Mouse (Mus musculus) layer of hippocampus, postnatal 10 days (tissue): ENCODE results near the gene Ftsj1. TPM values are rescaled to one million over a fixed set of nuclear protein-coding genes. Genes with fewer than 3 reads are reported as not detected.

Experiments used
- DNase-seq, 2 experiments: peaks; one replicate each; pipeline ENCODE4 v3.0.0; 2021; ENCODE audit warnings: low spot score in 2 of 2
- long read RNA-seq: library from polyadenylated mRNA; stranded (forward); transcript quantifications from one replicate; pipeline ENCODE4 v2.0.0, GENCODE M21; 2023
- total RNA-seq, 2 experiments: library from RNA; stranded (reverse); gene quantifications; 2 replicates each; pipeline ENCODE4 v1.2.3; 2021

Gene Ftsj1
- total RNA-seq = 10 to 100 TPM; 24.0 to 27.7 TPM
- long read RNA-seq, transcript Ftsj1-203 (13 exons, 1,656 nt) = major isoform, 12 of 18 reads
- long read RNA-seq, partial matches to known transcripts = 2 of 18 reads
- long read RNA-seq, other reads (novel, unspliced or antisense) = 1 of 18 reads

DNA sequence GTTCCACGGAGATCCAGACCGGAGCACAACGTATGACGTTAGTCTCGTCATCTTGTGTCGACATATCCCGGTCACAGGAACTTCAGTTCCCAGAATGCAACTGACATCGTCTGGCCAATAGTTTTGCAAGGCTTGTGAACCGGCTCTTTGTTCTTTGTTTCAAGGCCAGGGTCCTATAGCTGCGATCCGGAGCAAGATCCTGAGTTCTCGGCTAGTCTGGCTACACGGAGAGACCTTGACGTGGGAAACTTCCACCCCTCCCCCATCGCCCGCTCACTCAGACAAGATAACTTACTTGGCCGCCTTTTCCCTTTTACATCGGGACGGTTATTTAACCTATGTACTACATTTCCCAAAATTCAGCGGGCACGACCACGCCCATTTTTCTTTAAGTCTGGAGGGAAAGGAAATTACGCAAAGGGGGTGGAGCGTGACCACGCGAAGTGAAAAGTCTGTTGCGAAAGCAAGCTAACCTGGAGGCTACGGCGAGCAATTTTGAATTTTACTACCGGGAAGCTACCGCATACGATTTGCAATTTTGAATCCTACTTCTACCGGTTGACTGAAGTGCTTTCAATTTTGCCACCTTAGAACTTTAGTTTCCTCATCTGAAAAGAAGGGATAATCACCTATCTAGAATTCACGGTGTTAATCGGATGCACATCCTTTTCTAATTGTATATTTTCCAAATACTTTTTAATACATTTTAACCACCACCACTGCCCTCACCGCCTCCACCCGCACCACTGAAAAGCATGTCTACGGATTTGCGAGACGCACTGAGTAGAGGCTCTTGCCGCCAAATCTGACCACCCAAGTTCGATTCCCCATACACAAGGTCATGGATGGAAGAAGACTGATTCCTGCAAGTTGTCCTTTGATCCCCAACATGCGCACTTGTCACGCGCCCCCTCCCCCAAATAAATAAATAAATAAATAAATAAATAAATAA lies at the start of gene Ftsj1:
Ftsj1 (minus strand) TSS at position 73 of the 952 bp plus-strand sequence.
- DNase-seq = peak; percentile 66 to 74

DNA sequence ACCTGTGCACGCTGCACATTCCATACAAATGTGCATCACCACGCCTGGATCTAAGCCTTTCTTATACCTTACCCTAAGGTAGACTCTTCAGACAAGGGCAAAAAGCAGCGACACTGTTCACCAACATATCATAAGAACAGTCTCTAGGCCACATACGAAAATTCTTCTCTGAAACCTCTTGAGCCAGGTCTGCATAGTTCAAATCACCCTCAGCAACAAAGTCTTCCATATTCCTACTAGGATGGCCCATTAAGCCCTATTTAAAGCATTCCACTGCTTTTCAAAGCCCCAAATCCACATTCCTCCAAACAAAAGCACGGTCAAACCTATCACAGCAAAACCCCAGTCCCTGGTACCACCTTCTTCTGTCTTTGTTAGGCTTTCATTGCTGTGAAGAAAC lies 36.4 kb upstream of the Ftsj1 start:
- no peak for DNase-seq

DNA sequence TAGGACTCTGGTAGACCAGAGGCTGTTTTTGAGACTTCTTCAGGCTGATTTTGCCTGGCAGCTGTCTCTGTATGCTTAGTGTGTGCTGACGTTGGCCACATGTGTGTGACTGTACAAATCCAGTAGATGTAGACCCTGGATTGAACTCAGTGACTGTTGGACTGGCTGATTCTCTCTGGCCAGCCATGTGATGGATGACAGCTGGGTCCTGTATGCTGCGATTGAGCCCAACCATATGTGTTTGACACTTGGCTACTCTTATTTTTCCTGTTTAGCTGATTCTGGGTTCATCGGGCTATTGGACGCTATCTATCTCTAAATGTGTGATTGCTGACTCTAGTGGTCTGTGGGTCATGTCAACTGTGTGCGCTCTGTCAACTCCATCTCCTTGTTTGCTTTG lies 21.9 kb upstream of the Ftsj1 start:
- DNase-seq = no peak

DNA sequence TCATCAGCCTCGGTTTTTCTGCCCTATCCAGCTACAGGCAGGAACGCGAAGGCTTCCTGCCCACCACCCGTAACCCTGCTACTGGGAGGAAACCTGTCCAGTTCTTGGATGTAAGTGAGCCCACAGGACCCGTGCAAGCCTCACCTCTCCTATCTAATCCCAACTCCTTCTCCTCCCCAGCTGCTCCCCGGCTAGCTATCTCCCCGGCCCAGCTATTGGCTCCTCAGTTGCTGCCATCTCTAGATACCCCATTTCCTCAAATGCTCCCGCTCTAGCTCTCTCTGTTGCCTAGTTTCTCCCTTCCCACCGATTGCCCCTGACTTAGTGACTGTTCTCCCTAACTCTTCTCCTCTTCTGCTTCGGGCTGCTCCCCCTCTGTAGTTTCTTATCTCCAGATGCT lies 19.8 kb upstream of the Ftsj1 start:
- no peak for DNase-seq

DNA sequence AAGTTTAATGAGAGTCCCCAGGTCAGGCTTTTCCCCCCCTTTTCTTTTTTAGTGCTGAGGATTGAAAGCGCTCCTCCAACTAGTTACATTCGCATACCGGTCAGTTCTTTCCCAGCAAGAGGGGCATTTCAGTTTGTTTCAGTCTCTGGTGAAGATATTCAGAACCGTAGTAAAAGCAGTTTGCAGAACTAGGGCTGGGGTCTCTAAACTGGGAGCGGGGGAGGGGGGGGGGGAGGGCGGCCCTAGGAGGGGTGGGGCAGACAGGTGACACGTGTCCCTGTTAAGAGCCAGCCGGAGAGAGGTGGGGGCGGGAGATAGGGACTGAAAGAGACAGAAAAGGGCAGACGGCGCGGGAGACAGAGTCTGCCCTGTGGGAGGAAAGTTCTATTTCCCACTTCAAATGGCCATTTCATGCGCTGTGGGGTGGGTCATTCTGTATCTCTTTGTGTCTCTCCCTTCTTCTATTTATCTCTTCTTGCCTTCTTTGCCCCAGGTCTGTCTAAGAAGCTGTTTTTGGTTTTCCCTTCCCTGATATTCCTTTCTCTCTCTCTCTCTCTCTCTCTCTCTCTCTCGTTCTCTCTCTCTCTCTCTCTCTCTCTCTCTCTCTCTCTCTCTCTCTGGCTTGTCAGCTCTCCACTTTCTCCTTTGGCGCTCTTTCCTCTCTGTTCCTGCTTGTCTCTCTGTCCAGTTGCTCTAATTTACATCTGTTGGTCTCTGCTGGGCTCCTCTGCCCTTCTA lies 19.0 kb upstream of the Ftsj1 start, which contains the start of gene Slc38a5:
Slc38a5 (plus strand) TSS at position 51 of the 738 bp plus-strand sequence.
- no peak for DNase-seq

DNA sequence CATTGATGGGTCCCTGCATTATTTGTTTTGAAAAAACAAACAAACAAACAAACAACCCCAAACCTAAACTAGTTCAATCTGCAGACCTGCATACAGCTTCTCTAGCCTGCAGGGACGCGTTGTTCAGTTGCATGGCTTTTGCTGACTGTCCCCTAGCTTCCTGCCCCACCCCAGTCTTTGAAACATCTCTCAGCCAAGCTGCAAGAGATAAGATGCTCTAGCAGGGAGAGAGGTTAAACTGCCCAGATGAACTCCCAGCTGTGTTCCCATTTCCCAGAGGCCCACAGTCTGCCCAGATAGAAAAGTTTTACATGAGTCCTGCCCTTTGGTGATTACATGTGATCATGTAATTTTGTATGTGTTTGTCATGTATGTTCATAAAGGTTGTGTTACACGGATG lies 12.0 kb upstream of the Ftsj1 start:
- no peak for DNase-seq

DNA sequence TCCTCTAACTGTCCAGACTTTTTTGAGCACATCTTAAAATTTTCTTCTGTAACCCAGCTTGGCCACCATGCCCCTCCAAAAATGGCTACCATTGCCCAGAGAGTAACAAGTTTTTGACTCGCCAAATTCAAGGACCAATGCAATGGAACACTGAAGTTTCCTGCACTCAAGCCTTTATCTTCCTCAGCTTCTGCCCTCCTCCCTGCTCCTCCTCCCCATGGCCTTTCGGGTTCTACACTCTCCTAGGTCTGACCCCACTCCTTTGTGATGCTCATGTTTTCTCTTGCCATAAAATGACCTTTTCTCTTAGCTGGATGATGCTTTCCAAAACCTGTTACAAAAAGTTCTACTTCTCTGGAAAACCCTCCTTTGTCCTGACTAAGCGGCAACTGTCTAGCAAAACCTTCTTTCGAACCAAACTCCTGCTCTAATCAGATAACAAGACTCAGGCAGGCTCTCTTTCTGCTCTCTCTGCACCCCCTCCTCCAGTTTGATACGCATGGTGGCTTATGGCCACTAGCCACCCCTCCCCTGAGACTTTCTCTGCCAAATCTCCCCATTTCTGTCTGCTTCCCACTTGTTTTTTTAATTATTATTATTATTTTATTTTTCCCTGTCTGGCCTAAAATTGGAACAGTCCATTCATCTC lies 11.1 kb upstream of the Ftsj1 start:
- no peak for DNase-seq

DNA sequence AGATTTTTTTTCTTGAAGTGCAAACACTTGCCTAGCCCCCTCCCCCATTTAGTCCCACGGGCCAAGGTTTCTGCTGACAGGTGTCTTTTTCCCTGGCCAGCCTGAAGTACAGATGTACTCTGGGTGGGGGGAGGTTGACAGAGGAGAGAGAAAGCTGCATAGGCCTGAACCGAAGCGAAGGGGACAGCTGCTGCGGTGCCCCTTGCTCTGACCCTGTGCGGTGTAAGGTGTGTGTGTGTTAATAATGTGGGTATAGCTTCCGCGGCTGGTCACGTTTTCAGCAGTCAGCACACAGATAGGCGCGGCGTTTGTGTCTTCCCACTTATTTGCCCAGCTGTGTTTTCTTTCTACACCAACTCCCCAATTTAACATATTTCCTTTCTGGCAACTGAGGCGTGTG lies 7.3 kb upstream of the Ftsj1 start:
- no peak for DNase-seq

DNA sequence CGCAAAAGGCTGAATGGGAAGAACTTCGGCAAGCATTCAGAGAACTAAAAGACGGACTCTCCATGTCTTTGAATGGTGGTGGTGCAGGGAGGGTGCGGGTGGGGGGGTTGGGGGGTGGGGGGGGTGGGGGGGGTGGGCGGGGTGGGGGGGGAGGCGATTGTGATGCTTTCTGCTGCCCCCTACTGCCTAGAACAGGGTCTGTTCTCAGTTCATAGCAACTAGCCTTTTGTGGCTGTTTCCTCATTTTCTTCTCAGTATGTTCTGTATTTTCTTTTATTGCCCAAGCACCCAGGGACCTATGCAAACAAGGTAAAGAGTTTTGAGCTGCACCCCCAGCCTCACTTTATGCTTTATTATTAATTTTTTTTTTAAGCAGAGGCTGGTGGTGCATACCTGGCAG lies 3.6 kb upstream of the Ftsj1 start:
- no peak for DNase-seq

DNA sequence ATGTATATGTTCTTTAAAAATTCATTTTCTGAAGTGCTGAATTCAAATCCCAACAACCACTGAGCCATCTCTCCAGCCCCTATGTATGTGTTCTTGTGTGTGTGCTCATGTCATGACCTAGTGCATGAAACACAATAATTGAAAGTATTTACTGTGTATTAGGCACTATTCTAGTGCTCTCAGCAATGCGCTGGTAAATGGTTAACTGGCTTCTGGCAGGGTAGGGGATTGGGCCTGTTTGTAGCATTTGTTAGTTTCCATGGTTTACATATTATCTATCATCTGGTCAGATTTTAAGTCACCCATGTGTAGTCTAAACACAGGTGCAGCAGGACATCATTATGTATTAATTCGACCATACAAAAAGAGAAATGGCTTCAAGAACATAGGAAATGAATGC lies 1.5 kb upstream of the Ftsj1 start:
- DNase-seq = no peak

DNA sequence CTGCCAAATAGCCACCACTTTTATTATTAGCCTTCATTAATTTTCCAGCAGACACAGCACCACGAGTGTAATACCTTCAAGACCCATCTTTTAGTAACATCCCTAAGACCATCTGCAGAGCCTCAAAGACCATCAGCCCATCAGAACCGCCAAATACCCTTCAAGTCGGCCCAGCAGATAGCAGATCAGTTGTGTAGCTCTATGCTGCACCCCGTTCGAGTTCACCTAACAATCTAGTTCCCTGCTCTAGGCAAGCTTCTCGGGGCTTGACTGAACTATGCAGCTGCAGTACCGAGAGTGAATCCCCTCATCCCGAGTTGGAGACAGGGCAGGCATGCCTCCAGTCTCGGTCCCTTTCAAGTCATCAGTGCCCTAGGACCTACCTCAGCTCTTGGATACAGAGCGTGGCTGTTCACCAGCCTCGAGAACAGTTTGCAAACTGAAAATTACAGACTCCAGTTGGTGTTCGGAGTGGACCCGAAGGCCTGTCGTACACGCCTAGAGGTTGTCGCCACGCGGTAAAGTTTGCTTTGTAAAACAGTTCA lies 345 bp downstream of the Ftsj1 start:
- no peak for DNase-seq

DNA sequence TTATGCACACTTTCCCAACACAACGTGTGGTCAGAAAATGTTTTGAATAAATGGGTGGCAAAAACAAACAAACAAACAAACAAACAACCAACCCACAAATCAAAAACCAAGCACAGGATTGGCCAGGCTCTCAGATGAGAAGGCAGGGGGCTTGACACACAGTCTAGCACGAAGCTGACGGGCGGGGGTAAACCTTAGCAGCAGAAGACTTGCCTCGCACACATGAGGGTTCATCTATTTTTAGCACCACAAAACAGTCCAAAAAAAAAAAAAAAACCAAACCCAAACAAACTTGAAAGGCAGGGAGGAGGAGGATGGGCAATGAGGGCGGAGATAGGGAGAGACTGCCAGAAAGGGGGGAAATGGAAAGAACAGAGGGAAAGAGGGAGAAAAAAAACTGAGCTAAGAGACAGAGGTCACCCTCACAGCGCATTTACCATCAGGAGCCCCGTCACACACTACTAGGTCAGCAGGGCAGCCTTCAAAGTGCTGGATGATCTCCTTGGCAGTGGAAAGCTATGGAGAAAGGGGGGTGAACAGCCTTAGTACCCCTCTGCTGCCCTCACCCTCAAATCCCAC lies 3.6 kb downstream of the Ftsj1 start:
- no peak for DNase-seq

DNA sequence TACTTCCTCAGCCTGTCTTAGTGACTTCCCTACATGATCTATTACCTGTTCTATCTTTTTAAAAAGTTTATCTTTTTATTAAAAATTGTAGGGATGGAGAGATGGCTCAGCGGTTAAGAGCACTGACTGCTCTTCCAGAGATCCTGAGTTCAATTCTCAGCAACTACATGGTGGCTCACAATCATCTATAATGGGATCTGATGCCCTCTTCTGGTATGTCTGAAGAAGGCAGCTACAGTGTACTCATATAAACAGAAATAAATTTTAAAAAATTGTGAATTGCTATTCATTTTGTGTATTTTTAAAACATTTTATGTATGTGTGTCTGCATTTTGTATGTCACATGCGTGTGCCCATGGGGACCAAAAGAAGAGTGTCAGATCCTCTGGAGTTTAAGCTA lies 4.5 kb downstream of the Ftsj1 start:
- no peak for DNase-seq

DNA sequence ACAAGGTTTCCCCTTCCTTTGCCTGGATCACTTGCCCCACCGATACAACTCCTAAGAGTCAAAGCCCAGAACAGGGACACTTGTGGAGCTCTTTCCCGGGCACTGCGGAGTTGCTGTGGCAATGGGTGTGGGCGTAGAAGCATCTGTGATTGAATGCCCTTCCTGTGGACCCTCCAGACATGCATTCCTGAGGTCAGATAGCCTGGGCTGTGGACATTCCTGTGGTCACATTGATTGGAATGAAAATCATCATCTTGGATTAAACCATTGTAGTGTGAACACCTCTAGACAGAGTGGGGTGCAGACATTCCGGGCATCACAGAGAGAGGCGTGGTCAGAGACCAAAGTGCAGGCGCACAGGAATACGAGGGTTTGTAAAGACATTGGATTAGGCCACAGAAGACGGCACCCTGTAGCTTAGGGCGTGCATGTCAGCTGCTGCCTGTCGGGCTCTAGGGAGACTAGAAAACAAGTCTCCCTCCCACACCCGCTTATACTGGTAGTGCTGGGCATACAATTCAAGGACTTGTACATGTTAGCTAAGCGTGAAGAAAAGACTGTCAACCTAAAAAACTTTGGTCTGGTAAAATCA lies 13.3 kb downstream of the Ftsj1 start:
- DNase-seq = no peak

DNA sequence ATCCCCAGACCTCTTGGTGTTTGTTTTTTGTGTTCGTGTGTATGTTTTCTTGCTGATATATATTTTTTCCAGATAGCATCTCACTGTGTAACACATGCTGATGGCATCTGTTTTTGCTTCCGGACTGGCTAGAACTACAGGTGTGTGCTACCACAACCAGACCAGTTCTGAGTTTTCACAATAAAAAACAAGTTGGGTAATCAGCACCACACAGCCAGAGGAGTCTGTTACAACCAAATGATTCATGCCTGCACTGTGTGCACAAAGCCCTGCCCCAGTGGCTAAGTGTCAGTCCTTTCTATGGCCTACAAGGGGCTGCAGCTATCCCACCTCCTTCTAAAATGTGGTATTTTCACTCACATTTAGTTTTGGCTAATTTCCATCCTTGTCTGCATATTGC lies 15.5 kb downstream of the Ftsj1 start:
- DNase-seq = no peak

DNA sequence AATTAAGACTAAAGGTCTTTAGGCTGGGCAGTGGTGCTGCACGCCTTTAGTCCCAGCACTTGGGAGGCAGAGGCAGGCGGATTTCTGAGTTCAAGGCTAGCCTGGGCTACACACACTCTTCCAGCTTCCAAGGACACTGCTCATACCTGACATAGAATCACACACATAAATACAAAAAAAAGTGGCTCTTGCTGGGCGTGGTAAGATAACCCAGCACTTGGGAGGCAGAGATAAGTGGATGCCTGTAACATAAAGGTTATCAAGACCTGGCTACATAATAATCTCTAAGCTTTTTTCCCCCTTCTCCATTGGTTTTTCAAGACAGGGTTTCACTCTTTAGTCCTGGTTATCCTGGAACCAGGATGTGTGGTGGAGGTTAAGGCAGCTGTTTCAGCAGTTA lies 18.6 kb downstream of the Ftsj1 start:
- DNase-seq = no peak

DNA sequence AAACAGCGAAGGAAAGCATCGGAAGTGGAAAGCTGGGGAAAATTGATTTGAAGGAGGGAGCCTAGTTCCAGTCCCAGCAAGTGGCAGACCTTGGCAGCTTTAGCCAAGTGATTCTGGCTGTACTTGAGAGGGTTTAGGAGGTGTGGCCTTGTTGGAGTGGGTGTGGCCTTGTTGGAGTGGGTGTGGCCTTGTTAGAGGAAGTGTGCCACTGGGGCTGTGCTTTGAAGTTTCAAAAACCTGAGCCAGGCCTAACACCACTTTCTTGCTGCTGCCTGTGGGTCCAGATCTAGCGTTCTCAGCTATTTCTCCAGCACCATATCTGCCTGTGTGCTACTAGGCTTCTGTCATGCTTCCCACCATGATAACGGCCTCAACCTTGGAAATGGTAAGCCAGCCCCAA lies 21.9 kb downstream of the Ftsj1 start:
- no peak for DNase-seq

DNA sequence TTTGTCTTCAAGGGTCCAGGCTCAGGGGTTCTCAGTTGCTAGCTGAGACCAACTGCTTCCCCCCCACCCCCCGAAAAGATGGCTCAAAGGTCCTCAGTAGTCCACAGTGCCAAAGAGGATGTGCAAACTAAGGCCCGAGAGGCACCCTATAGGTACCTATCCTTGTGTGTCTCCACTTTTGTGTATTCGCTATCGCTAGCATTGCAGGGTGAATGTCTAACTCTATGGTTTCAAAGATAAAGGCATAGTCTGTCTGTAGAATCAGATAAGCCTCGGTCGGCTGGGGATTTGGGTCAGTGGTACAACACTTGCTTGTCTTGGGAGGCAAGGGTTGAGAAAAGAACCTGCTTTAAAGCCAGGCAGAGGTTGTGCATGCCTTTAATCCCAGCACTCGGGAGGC lies 28.7 kb downstream of the Ftsj1 start:
- no peak for DNase-seq

DNA sequence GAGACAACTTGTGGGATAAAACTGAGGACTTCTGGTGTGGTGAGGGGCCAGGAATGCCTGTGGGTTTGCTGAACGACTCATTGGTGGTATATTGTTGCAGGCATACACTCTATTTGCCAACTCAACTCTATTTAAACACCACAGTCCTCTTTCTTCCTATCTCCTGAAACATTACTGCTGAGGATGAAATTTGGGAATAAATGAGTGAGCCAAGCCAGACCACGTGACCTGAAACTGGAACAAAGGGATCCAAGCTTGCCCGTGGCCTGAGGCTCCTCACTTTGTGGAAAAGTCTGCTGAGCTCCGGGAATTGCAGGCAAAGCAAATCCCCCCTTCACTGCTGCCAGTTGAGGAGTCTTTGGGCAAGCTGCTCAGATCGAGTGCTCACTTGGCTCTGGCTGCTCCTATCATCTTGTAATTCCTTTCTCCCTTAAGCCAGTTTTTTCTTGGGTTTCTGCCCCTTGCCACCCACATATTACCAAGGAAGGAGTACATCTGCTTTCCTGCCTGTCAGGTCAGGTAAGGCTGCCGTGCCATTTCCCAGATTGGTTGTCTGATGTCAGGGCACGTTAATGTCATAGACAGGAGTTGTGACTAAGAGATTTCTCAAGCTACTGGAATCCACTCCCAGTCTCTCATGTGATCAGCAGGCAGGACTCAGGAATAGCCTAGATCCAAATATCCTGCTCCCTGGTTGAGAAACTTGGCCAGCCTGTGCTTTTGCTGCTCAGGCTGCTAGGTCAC lies 29.4 kb downstream of the Ftsj1 start:
- DNase-seq = peak; percentile 13 to 20

DNA sequence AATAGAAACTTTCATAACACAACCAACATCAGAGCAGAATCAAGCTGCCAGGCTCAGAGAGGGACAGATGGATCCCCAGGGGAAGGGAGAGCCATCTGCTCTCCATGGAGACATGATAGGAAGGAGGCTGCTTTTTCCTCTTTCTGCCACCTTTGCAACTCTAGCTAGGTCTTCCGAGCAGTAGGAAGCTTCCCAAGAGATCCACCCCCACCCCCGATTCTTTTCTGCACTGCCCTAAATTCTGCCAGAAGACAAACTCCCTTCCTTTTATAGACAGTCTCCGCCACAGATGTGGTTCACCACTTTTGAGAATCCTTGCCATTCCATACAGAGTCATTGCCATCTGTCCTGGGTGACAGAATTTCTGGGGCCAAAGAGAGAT lies 29.9 kb downstream of the Ftsj1 start:
- peak in 1 of 2 experiments; percentile 22 for DNase-seq
